Mouse (Mus musculus): ENCODE measurements around the gene 6030445D17Rik.

DNA sequence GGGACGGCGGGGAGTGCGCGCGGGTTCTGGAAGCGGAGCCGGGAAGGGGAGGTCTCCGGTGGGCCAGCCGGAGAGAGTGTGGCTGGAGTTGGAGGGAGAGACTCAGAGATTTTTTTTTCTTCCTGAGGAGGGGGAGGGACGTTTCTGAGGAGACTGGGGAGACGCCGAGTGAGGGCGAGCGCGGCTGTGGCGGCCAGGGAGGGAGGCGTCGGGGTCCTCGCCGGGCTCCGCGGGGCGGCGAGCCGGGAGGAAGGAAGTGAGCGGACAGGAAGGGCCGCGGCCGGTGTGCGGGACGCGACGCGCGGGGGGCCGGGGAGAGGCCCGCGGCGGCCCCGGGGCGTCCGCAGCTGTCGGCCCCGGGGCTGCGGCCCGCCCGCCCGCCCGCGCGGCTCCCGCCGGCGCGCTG, 7.9 kb downstream of the 6030445D17Rik start:
- no peak for TF ChIP-seq FLI1 (IDR thresholded peaks at IDR 0.05; ENCODE audit: low read length)
- no peak for TF ChIP-seq GATA1 (IDR thresholded peaks at IDR 0.05; ENCODE audit: borderline replicate concordance, low read length)
